Mouse (Mus musculus): ENCODE data around the gene Clic3. TPM values are rescaled to one million over a fixed set of nuclear protein-coding genes. Genes with fewer than 3 reads are reported as not detected.
A peak's percentile ranks its signal among the peaks of the same experiment; 100 is the strongest.

Gene Clic3
- polyA plus RNA-seq, 1 experiment from 2014 or later = 2.0 TPM

DNA sequence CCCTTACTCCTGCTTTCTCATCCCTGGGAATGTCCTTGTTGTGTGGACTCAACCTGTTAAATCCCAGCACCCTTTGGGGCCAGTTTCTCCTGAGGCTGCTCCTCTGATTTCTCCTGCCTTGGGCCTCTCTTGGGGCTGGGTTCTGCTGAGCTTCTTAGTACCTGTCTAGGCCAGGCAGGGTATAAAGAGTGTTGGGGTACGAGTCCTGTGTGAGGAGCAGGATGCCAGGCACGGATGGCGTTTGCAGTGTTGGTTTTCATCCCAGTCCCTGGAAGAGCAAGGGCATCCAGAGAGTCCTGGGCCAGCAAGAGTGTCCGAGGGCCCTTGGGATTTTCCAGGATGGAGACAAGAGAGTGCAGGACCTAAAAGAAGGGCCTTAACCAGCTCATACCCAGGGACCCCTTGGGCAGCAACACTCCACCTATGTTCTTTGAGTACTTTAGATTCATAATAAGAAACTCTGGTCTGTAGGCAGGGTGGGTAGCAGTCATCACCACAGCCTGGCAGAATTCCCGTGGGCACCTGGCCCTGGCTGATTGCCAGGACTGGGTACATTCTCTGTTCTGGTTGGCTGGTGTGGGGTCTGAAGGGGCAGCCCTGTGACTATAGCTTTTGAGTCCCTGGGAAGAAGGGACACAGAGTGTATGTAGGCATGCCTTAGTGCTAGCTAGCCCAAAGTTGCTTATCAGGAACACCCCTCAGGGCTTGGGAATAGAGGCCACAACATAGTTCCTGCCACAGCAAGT, 27.0 kb upstream of the Clic3 start:
- H3K4me1 ChIP-seq = peaks cover 41% of the 10 kb centered on the region
- H3K27me3 ChIP-seq (replicated peaks) = peaks cover 9% of the 10 kb centered on the region
- H3K27ac ChIP-seq (replicated peaks) = peak overlapping the region; percentile 91; the same call in 1 of the 2 replicates
- 59% methylated on average over 5 of the region's 5 CpGs for WGBS
- H3K36me3 ChIP-seq = peaks cover 18% of the 10 kb centered on the region
- ATAC-seq (ENCODE audit: low FRiP score) = no peak
- peak overlapping the region; percentile 86 for H3K9ac ChIP-seq (replicated peaks)
- H3K4me2 ChIP-seq = peak overlapping the region; percentile 79
- H3K4me3 ChIP-seq (replicated peaks) = peak overlapping the region; percentile 79
- no peaks in the 10 kb centered on the region for H3K9me3 ChIP-seq (replicated peaks)

DNA sequence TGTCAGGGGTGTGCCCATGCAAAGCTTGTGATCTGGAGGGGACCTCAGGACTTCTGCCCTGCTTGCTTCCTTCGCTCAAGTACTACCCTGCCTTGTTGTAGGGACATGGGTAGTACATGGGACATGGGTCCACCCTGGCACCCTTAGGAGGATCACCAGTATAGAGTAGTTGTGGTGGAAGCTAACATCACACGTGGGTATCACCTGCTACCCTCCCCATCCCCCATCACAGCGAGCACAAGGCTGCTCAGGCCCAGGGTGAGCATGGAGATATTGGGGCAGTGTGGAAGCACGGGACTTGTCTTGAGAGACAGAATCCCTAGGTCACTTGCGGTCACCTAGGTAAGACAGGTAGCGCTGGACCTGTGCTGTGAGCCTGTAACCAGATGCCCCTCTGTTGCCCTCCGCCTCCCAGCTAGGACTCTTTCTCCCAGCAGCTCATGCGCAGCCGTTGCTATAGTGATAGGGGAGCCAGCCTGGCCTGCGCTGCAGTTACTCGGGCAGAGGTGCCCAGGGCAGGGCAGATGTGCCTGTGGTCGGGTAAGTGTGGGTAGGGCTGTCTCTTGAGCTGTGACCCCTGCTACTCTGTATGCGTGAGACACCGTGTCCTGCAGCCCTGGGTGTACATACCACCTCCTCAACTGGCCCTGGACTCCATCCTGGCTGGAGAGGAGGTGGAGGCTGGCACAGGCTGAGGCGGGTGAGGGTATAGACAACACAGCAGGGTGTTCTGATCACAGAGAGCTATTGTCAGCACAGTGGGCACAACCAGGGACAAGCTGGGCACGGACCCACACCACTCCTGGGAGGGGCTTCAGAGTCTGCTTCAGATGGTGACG, 26.0 kb upstream of the Clic3 start:
- Histone ChIP-seq H3K27me3 (replicated peaks) (no peaks in the 10 kb centered on the region; the same call in 1 of the 2 replicates), H3K27ac (replicated peaks) (no peak overlapping the region)
- no peak for ATAC-seq (ENCODE audit: low FRiP score)

DNA sequence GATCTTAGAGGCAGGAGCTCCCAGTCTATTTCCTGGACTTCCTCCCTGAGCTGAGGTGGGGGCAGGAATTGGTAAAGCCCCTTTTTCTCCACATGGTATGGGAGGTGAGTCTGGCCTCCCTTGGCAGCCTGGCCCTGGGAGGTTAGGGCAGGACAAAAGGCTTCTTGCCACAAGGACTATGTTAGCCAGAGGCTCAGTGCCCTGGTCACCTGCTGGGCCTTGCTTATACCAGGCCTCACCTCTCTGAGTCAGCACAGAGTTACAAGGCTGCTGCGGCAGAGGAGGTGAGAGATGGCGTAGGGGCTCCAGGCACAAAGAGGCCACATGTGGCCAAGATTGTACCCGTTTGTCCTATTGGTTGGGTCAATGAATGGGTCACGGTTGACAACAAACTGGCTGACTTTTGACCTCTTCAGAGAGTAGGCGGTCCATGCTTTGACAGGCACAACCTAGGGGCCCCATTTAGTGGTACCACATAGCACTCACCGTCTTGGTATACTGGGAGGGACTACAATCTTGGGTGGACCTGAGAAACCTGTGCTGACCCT, 25.3 kb upstream of the Clic3 start:
- H3K27ac ChIP-seq (replicated peaks) = no peak overlapping the region
- H3K27me3 ChIP-seq (replicated peaks) = no peaks in the 10 kb centered on the region; the same call in 1 of the 2 replicates
- ATAC-seq (ENCODE audit: low FRiP score) = no peak
- no peak overlapping the region for H3K4me3 ChIP-seq (replicated peaks)
- H3K36me3 ChIP-seq = peaks cover 35% of the 10 kb centered on the region
- 54% methylated on average over 6 of the region's 6 CpGs for WGBS
- H3K9me3 ChIP-seq (replicated peaks) = no peaks in the 10 kb centered on the region
- peaks cover 41% of the 10 kb centered on the region for H3K4me1 ChIP-seq
- peak overlapping the region; percentile 79 for H3K4me2 ChIP-seq
- H3K9ac ChIP-seq (replicated peaks) = peak overlapping the region; percentile 30; the same call in 1 of the 2 replicates

More for the DNA sequence above, 26.0 kb upstream of the Clic3 start:
- Histone ChIP-seq H3K4me2 (peak overlapping the region; percentile 79), H3K9ac (replicated peaks) (peak overlapping the region; percentile 30; the same call in 1 of the 2 replicates), H3K4me3 (replicated peaks) (no peak overlapping the region; the same call in 1 of the 2 replicates), H3K36me3 (peaks cover 28% of the 10 kb centered on the region), H3K9me3 (replicated peaks) (no peaks in the 10 kb centered on the region), H3K4me1 (peaks cover 41% of the 10 kb centered on the region)
- WGBS = 56% methylated on average over 17 of the region's 17 CpGs

DNA sequence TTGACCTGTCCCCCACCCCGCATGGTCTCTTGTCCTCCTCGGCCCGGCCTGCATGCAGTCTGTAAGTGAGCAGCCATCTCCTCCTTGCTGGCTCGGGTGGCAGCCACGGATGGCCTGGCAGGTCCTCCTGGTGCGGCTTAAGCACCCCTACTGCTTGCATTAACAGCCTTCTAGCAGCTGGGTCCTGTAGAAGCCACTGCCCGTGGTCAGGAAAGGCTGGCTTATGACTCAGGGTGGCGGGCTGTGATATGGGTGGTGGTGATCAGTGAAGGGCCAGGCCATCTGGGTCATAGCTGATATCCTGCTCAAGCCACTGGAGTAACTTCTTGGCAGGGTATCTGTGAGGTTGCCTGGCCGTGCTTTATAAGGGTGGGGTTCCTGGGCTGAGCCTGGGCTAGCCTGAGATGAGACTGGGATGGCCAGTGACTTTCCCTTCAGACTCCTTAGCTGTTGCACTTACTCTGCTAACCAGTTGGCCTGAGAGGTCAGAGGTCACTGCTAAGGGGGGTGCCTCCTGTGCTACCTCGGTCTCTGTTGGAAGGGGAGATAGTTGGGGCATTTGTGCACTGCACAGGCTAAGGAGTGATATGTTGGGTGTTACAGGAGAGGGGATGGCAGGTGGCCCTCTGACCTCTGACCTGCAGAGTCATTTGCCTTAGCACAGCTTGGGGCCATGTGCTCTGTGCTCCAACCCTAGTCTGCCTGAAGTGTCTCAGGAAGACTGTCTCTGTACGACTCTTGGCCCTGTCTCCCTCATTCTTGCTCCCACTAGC, 24.1 kb upstream of the Clic3 start:
- Histone ChIP-seq H3K4me2 (no peak overlapping the region), H3K27ac (replicated peaks) (no peak overlapping the region), H3K4me3 (replicated peaks) (no peak overlapping the region), H3K4me1 (peaks cover 41% of the 10 kb centered on the region), H3K36me3 (peaks cover 46% of the 10 kb centered on the region), H3K9me3 (replicated peaks) (no peaks in the 10 kb centered on the region), H3K9ac (replicated peaks) (no peak overlapping the region), H3K27me3 (replicated peaks) (no peaks in the 10 kb centered on the region)
- no peak for ATAC-seq (ENCODE audit: low FRiP score)
- 86% methylated on average over 11 of the region's 11 CpGs for WGBS

DNA sequence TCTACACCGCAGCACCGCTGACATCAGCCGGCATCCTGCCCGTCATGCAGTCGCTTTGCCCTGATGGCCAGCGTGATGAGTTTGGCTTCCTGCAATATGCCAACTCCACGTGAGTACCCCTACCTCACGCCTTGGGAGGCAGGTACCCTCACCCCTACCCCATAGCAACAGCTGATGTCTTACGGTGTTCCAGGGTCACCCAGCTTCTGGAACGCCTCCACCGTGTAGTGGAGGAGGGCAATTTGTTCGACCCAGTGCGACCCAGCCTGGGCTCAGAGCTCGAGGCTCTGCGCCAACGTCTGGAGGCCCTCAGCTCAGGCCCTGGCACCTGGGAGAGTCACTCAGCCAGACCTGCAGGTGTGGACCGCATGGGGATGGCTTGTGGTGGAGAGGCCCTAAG, 23.5 kb upstream of the Clic3 start:
- no peak overlapping the region for H3K27ac ChIP-seq (replicated peaks)
- H3K36me3 ChIP-seq = peaks cover 52% of the 10 kb centered on the region
- H3K4me3 ChIP-seq (replicated peaks) = no peak overlapping the region
- no peaks in the 10 kb centered on the region for H3K9me3 ChIP-seq (replicated peaks)
- no peak for ATAC-seq (ENCODE audit: low FRiP score)
- no peak overlapping the region for H3K4me2 ChIP-seq
- peaks cover 38% of the 10 kb centered on the region for H3K4me1 ChIP-seq
- 89% methylated on average over 17 of the region's 17 CpGs for WGBS
- no peaks in the 10 kb centered on the region for H3K27me3 ChIP-seq (replicated peaks)
- H3K9ac ChIP-seq (replicated peaks) = no peak overlapping the region

DNA sequence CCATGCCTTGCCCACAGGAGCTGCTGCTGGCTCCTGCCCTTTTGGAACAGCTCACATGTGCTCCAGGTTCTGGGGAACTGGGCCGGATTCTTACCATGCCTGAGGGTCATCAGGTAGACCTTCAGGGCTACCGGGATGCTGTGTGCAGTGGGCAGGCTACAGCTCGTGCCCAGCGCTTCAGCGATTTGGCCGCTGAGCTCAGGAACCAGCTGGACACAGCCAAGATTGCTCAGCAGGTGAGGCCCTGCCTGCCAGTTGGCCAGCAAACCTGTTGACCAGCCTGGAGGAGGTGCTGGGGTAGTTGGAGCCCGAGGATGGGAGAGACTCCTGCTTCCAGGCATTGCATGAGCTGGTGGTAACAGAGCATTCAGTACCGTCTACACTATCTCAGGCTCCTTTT, 22.3 kb upstream of the Clic3 start:
- Histone ChIP-seq H3K4me2 (no peak overlapping the region), H3K4me3 (replicated peaks) (no peak overlapping the region), H3K27me3 (replicated peaks) (no peaks in the 10 kb centered on the region), H3K4me1 (peaks cover 31% of the 10 kb centered on the region), H3K36me3 (peaks cover 64% of the 10 kb centered on the region), H3K9ac (replicated peaks) (no peak overlapping the region), H3K27ac (replicated peaks) (no peak overlapping the region), H3K9me3 (replicated peaks) (no peaks in the 10 kb centered on the region)
- no peak for ATAC-seq (ENCODE audit: low FRiP score)
- WGBS = 91% methylated on average over 8 of the region's 8 CpGs

DNA sequence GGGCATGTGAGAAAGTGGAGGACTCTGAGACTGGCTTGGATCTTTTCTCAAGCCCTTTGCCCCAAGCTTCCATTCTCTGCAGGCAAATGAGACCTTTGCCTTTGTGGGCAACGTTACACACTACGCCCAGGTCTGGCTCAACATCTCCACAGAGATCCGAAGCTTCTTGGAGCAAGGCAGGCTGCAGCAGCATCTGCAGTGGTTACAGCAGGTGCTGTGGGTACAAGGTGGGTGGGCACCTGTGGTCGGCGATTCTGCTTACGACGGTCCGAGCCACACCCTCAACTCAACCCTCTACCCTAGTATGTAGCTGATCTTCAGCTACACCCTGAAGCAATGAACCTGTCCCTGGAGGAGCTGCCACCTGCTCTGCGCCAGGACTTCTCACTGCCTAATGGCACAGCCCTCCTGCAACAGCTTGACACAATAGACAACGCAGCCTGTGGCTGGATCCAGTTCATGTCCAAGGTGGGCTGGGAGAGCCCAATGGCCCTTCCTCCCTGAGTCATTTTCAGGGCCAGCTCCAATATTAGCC, 20.3 kb upstream of the Clic3 start:
- Histone ChIP-seq H3K4me2 (no peak overlapping the region), H3K27ac (replicated peaks) (no peak overlapping the region), H3K9ac (replicated peaks) (no peak overlapping the region), H3K36me3 (peaks cover 83% of the 10 kb centered on the region), H3K4me1 (peaks cover 10% of the 10 kb centered on the region), H3K9me3 (replicated peaks) (no peaks in the 10 kb centered on the region), H3K4me3 (replicated peaks) (no peak overlapping the region), H3K27me3 (replicated peaks) (no peaks in the 10 kb centered on the region)
- no peak for ATAC-seq (ENCODE audit: low FRiP score)
- 94% methylated on average over 10 of the region's 10 CpGs for WGBS

DNA sequence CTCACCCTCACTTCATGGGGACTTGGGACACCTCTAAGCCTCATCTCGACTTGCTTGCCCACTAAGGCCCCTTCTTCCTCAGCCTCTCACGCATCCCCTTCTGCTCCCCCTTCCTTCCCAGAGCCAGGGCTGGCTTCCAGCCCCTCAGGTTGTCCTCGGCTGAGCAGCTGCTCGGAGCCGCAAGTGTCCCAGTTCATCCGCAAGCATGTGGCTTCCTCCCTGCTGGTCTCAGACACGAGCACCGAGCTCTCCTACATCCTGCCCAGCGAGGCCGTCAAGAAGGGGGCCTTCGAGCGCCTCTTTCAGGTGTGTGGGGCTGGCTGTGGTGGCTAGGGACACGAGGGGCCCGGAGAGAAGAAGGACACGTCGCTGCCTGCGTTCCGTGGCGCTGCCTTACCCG, 15.6 kb upstream of the Clic3 start:
- no peak for ATAC-seq (ENCODE audit: low FRiP score)
- Histone ChIP-seq H3K27ac (replicated peaks) (no peak overlapping the region), H3K4me2 (no peak overlapping the region), H3K9me3 (replicated peaks) (no peaks in the 10 kb centered on the region), H3K27me3 (replicated peaks) (no peaks in the 10 kb centered on the region), H3K9ac (replicated peaks) (no peak overlapping the region), H3K36me3 (peaks cover 98% of the 10 kb centered on the region), H3K4me3 (replicated peaks) (no peak overlapping the region), H3K4me1 (no peaks in the 10 kb centered on the region)
- 93% methylated on average over 20 of the region's 20 CpGs for WGBS

DNA sequence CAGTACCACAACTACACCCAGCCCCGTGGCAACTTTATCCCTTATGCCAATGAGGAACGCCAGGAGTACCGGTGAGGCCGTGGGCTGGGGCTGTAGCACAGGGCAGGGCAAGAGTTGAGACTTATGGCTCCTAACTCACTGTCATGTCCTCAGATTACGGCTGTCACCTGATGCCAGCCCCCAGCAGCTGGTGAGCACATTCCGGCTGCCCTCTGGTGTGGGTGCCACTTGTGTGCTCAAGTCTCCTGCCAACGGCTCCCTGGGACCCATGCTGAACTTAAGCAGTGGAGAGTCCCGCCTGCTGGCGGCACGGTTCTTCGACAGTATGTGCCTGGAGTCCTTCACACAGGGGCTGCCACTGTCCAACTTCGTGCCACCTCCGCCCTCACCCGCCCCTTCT, 14.0 kb upstream of the Clic3 start:
- Histone ChIP-seq H3K4me1 (no peaks in the 10 kb centered on the region), H3K9ac (replicated peaks) (no peak overlapping the region), H3K27ac (replicated peaks) (no peak overlapping the region), H3K27me3 (replicated peaks) (no peaks in the 10 kb centered on the region), H3K9me3 (replicated peaks) (no peaks in the 10 kb centered on the region), H3K4me2 (no peak overlapping the region), H3K36me3 (peaks cover 99% of the 10 kb centered on the region), H3K4me3 (replicated peaks) (no peak overlapping the region)
- WGBS = 95% methylated on average over 14 of the region's 14 CpGs
- ATAC-seq (ENCODE audit: low FRiP score) = no peak

DNA sequence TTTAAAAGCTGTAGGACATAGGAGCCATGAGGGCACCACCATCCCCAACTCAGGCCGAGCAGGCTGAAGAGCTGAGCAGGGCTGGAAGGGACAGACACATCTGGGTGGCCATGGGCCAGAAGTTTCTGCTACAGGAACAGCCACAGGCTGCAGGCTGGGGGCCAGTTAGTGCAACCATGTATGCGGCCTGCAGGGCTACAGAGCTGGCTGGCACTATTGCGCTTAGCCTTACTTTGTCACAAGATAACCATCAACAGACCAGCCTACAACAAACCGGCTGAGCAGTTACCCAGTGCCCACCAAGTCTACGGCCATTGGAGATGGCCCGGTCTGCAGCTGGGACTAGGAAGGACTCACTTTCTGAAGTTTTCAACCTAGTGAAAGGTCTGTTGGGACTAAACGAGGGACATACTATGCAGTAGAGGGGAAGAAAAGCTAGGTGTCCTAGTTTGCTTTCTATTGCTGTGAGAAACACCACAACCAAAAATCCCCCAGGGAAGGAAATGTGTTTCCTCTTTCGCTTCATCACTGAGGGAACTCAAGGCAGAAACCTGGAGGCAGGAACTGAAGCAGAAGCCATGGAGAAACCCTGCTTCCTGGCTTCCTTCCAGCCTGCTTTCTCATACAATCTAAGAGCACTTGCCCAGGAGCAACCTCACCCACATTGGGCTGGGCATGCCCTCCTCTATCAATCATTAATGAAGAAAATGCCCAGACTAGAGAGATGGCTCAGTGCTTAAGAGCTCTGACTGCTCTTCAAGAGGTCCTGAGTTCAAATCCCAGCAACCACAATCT, 5.6 kb upstream of the Clic3 start:
- no peak overlapping the region for H3K4me2 ChIP-seq
- H3K4me1 ChIP-seq = no peaks in the 10 kb centered on the region
- no peak overlapping the region for H3K4me3 ChIP-seq (replicated peaks)
- ATAC-seq (ENCODE audit: low FRiP score) = no peak
- no peaks in the 10 kb centered on the region for H3K27me3 ChIP-seq (replicated peaks)
- 90% methylated on average over 8 of the region's 8 CpGs for WGBS
- no peak overlapping the region for H3K9ac ChIP-seq (replicated peaks)
- peaks cover 27% of the 10 kb centered on the region for H3K36me3 ChIP-seq
- no peak overlapping the region for H3K27ac ChIP-seq (replicated peaks)
- no peaks in the 10 kb centered on the region for H3K9me3 ChIP-seq (replicated peaks)
